Mouse (Mus musculus) midbrain, embryonic 15.5 days (tissue): ENCODE measurements around the gene Clcn1. TPM values are rescaled to one million over a fixed set of nuclear protein-coding genes. Genes with fewer than 3 reads are reported as not detected.

Experiments
- ATAC-seq: fragments of 200-750 bp; cut with Nextera tagmentation; replicated peaks from 2 replicates; pipeline ENCODE4 v1.8.0; 2017; ENCODE audit warnings: moderate TSS enrichment
- H3K27ac ChIP-seq: fragments of 300-500 bp; sonication (generic); 2 replicates; pipeline ENCODE4 v1.5.1; 2015; ENCODE audit warnings: mild to moderate bottlenecking, inconsistent platforms
- H3K27me3 ChIP-seq: fragments of 300-500 bp; sonication (generic); replicated peaks from 2 replicates; pipeline ENCODE4 v1.6.1; 2015; ENCODE audit warnings: inconsistent platforms
- H3K36me3 ChIP-seq: fragments of 300-500 bp; sonication (generic); replicated peaks from 2 replicates; pipeline ENCODE4 v1.6.1; 2015; ENCODE audit warnings: inconsistent platforms
- H3K4me1 ChIP-seq: fragments of 300-500 bp; sonication (generic); 2 replicates; pipeline ENCODE4 v1.6.1; 2015; ENCODE audit warnings: inconsistent platforms
- H3K4me2 ChIP-seq: fragments of 300-500 bp; sonication (generic); 2 replicates; pipeline ENCODE4 v1.6.1; 2015; ENCODE audit warnings: inconsistent platforms, mild to moderate bottlenecking, moderate library complexity
- H3K4me3 ChIP-seq: fragments of 300-500 bp; sonication (generic); 2 replicates; pipeline ENCODE4 v1.5.1; 2015; ENCODE audit warnings: mild to moderate bottlenecking, inconsistent platforms
- H3K9ac ChIP-seq: fragments of 300-500 bp; sonication (generic); 2 replicates; pipeline ENCODE4 v1.6.1; 2015; ENCODE audit warnings: mild to moderate bottlenecking, inconsistent platforms
- H3K9me3 ChIP-seq: fragments of 300-500 bp; sonication (generic); 2 replicates; pipeline ENCODE4 v1.6.1; 2016; ENCODE audit warnings: inconsistent platforms
- WGBS: fragments of 180-500 bp; shearing (Covaris S2); methylation state at CpG from one replicate; pipeline ENCODE4 v1.1.7; 2015; ENCODE audit warnings: mixed read lengths; 5-methylcytosine and 5-hydroxymethylcytosine counted together
- polyA plus RNA-seq: library from polyadenylated mRNA; unstranded; fragments of >200 nt; fragmentation: Nextera tagmentation; extraction: Ambion mirVana; gene quantifications from 2 replicates; pipeline ENCODE4 v1.2.1, GENCODE M21; 2015

Gene Clcn1
- polyA plus RNA-seq, 1 experiment from 2014 or later: 2.6 TPM

DNA sequence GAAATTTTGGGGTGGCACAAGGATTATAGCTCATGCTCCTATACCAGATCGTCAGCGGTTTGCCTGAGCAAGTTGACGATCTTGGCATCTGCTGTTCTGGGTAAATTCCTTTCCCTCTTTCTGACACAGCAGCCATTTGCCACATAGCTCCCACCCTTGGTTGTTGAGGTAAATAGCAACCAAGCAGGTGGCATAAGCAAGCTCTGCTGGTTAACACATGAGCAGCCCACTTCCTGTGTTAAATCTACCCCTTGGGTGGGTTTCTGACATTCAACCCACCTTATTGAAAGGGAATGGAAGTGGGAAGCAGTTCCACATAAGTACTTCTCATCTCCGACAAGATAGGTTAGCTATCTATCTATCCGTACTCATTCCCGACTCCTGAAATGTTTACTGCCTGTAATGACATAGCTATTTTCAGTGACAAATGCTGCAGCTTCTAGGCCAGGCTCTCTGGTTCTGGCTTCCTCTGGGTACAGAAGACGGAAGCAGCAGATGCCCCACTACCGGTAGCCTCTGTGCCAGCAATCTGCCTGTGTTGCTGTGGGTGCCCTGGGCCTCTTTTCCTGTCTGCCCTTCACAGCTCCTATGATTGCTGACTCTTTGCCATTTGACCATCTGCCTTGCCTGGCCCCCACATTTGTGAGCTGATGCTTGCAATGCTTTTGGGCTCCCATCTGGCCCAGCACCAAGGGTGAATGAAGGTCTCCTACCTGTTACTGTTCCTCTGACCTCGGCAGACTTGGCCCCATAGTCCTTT, 57.1 kb downstream of the Clcn1 start:
- ATAC-seq: no peak
- 86% methylated on average over 9 of the region's 9 CpGs for WGBS

DNA sequence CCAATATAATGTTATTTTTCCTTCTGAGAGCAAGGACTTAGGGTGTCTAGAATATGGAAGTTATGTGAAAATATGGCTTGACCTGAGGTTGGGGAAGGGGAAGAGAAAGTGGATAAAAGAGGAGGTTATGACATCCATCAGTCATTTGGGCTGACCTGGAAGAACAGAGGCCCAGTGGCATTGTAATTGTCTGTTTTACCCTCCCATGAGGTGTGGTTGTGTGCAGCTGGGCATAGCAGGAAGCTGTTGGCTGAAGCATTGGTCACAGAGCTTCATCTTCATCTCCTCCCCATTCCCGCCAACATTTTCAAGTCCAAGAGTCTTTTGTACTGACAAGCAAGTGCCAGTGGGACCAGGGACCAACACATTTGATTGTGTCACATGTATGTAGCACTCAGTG, 57.8 kb downstream of the Clcn1 start:
- no peaks in the 10 kb centered on the region for H3K27me3 ChIP-seq
- 82% methylated on average over 1 of the region's 1 CpGs for WGBS
- no peaks in the 10 kb centered on the region for H3K9me3 ChIP-seq
- H3K36me3 ChIP-seq: no peaks in the 10 kb centered on the region
- H3K4me3 ChIP-seq: no peak overlapping the region
- no peak for ATAC-seq
- no peak overlapping the region for H3K9ac ChIP-seq
- H3K27ac ChIP-seq: no peak overlapping the region
- no peak overlapping the region for H3K4me2 ChIP-seq
- peaks cover 8% of the 10 kb centered on the region for H3K4me1 ChIP-seq

More for the DNA sequence above, 57.1 kb downstream of the Clcn1 start:
- Histone ChIP-seq H3K9me3 (no peaks in the 10 kb centered on the region), H3K4me2 (no peak overlapping the region), H3K4me3 (no peak overlapping the region), H3K4me1 (peaks cover 2% of the 10 kb centered on the region), H3K36me3 (no peaks in the 10 kb centered on the region), H3K27ac (no peak overlapping the region), H3K27me3 (no peaks in the 10 kb centered on the region), H3K9ac (no peak overlapping the region)

DNA sequence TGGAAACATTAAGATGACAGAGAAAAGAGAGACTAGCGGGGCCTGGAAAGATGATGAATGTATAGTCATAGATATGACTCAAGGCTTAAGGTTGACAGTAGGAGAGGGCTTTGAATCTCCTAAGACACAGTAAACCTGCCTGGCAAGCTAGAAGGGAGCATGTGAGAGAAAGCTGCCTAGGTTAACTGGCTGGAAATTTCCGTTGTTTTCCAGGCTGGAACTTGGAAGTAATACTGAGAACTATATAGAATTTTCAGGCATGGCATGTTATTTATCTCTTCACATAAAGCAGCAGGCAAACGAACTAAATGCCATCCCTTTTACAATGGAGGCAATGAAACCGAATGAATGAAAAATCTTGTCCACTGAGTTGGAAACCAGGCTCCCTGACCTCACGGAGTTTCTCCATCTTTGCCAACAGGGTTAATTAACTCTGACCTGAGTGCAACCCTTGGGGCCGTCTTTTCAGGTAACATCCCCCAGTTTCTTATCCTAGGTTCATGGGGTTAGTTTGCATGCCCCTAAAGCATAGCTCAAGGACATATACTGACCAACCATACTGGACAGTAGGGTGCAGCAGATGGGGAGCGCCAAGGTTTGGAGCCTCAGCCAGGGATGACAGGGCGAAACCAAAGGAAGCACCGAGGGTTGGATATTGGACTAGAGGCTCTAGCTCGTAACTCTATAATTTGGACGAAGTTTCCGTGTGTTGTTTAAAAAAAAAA, 62.0 kb downstream of the Clcn1 start:
- no peak overlapping the region for H3K9ac ChIP-seq
- WGBS: 38% methylated on average over 12 of the region's 12 CpGs

DNA sequence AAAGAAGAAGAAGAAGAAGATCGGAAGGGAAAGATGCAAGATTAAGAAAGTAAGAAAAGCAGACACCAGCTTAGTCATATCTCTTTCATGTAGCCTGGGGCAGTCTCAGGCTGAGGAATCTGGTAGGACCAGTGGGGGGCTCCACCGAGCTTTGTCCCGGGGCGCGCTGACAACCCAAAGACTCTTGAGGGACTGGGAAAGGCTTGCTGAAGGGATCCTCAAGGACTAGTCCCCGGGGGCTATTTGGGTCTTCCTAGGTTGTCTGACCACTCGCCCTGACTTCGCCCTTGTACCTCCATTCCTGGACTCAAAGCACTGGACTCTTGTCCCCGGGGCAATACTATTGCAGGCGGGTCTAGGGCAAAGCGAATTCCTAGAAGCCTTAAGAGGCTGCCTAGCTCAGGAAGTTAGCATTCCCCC, 62.5 kb downstream of the Clcn1 start:
- under 1% methylated on average over 11 of the region's 11 CpGs for WGBS
- Histone ChIP-seq H3K4me2 (peak overlapping the region; percentile 95), H3K36me3 (no peaks in the 10 kb centered on the region), H3K27ac (peak overlapping the region; percentile 84), H3K4me3 (peak overlapping the region; percentile 72), H3K9me3 (no peaks in the 10 kb centered on the region), H3K9ac (peak overlapping the region; percentile 74), H3K4me1 (peaks cover 35% of the 10 kb centered on the region), H3K27me3 (no peaks in the 10 kb centered on the region)
- peak; percentile 43 for ATAC-seq

More for the DNA sequence above, 62.0 kb downstream of the Clcn1 start:
- H3K36me3 ChIP-seq: no peaks in the 10 kb centered on the region
- H3K4me2 ChIP-seq: peak overlapping the region; percentile 95
- no peak overlapping the region for H3K27ac ChIP-seq
- H3K9me3 ChIP-seq: no peaks in the 10 kb centered on the region
- H3K4me1 ChIP-seq: peaks cover 33% of the 10 kb centered on the region
- no peak for ATAC-seq
- peak overlapping the region; percentile 72 for H3K4me3 ChIP-seq
- no peaks in the 10 kb centered on the region for H3K27me3 ChIP-seq

DNA sequence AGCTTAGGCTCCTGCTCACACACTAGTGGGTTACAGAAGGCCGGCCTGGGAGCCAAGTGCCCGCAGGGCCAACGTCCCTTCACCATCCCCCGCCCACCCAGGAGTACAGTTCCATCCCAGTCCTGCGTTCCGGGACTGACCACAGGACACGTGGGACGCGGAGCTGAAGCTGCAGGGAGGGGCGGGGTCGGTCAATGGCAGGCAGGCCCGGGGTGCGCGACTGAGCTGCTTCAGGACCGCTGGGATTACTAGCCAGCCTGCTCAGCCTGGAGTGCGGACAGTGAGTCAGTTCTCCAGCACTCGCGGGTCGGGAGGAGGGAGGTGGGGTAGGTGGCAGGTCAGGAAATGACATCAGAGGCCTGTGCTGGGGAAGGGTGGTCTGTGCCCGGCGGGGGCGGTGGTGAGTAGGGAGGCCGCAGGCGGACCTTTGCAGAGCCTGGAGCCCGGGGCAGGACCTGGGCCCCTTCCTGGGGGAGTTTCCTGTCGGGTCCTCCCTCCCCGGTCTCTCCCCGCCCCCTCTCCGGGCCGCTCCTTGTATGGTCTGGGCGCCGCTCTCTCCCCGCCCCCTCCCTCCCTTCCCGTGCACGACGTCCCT, 63.0 kb downstream of the Clcn1 start, which contains the start of gene Zyx:
Gene Zyx, plus strand, starts transcription at position 205 of the 595 bp plus-strand sequence.
- peak within 1 kb of the TSS; percentile 95 for H3K4me2 ChIP-seq
- H3K4me1 ChIP-seq: peaks cover 38% of the 10 kb centered on the region
- no peaks in the 10 kb centered on the region for H3K36me3 ChIP-seq
- peak within 1 kb of the TSS; percentile 84 for H3K27ac ChIP-seq
- H3K4me3 ChIP-seq: peak within 1 kb of the TSS; percentile 72
- no peaks in the 10 kb centered on the region for H3K9me3 ChIP-seq
- H3K9ac ChIP-seq: peak within 1 kb of the TSS; percentile 74
- ATAC-seq: peak; percentile 93
- 0% methylated on average over 31 of the region's 36 CpGs for WGBS
- no peaks in the 10 kb centered on the region for H3K27me3 ChIP-seq

DNA sequence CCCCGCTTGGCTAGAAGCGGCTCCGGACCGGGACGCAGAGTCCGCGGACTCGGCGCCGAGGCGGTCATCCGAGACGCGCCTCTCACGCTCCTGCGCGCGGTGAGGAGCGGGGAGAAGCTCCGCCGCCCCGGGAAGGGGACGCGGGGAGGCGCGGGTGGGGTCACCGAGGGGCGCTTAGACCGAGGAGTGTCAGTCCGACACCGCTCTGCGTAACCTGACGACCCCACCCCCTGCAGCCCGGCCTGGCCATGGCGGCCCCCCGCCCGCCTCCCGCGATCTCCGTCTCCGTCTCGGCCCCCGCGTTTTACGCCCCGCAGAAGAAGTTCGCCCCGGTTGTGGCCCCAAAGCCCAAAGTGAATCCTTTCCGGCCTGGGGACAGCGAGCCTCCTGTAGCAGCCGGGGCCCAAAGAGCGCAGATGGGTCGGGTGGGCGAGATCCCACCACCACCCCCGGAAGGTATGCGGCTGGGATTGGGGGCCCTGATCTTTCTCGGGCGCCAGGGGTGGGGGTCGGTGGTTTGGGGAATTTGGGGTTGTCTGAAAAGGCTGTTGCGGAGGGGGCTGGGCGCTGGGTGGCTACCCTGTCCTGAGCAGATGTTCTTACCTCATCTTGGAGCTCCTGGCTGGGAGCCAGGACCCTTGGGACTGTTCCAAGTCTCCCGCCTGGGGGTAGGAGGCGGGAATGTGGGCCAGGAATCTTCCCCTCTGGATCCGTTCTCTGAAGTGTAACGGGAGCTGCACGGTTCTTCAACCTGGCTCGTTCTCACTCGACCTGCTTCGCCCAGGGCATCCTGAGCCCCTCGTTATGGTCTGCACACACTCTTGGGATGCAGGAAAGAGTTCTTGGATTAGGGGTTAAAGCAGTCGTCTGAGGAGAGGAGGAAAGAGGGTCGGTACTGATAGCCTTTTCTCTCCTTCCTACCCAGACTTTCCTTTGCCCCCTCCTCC, 63.8 kb downstream of the Clcn1 start:
- no peaks in the 10 kb centered on the region for H3K36me3 ChIP-seq
- H3K27ac ChIP-seq: peak overlapping the region; percentile 84
- WGBS: under 1% methylated on average over 68 of the region's 72 CpGs
- no peaks in the 10 kb centered on the region for H3K9me3 ChIP-seq
- H3K9ac ChIP-seq: peak overlapping the region; percentile 74
- H3K4me3 ChIP-seq: peak overlapping the region; percentile 72
- peak overlapping the region; percentile 95 for H3K4me2 ChIP-seq
- peaks cover 38% of the 10 kb centered on the region for H3K4me1 ChIP-seq
- H3K27me3 ChIP-seq: no peaks in the 10 kb centered on the region
- peak; percentile 72 for ATAC-seq

DNA sequence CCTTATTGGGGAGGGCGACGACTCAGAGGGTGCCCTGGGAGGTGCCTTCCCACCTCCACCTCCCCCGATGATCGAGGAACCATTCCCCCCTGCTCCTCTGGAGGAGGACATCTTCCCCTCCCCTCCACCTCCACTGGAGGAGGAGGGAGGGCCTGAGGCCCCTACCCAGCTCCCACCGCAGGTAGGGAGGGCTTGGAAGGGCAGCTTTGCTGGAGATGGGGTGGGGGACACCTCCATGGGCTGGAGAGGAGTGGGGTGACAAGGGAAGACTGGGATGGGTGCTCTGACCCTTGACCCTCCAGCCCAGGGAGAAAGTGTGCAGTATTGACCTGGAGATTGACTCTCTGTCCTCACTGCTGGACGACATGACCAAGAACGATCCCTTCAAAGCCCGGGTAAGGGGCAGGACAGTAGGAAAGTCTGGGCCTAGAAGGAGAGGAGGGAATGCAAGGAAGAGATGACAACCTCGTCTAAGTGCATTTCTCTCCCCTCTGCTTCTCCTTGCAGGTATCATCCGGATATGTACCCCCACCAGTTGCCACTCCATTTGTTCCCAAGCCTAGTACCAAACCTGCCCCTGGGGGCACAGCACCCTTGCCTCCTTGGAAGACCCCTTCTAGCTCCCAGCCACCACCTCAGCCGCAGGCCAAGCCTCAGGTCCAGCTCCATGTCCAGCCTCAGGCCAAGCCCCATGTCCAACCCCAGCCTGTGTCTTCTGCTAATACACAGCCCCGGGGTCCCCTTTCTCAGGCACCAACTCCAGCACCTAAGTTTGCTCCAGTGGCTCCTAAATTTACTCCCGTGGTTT, 64.7 kb downstream of the Clcn1 start:
- WGBS: 46% methylated on average over 13 of the region's 13 CpGs
- H3K4me3 ChIP-seq: peak overlapping the region; percentile 72
- no peak overlapping the region for H3K27ac ChIP-seq
- no peaks in the 10 kb centered on the region for H3K9me3 ChIP-seq
- peak overlapping the region; percentile 95 for H3K4me2 ChIP-seq
- H3K36me3 ChIP-seq: no peaks in the 10 kb centered on the region
- no peaks in the 10 kb centered on the region for H3K27me3 ChIP-seq
- peak overlapping the region; percentile 74 for H3K9ac ChIP-seq
- ATAC-seq: no peak
- H3K4me1 ChIP-seq: peaks cover 38% of the 10 kb centered on the region

DNA sequence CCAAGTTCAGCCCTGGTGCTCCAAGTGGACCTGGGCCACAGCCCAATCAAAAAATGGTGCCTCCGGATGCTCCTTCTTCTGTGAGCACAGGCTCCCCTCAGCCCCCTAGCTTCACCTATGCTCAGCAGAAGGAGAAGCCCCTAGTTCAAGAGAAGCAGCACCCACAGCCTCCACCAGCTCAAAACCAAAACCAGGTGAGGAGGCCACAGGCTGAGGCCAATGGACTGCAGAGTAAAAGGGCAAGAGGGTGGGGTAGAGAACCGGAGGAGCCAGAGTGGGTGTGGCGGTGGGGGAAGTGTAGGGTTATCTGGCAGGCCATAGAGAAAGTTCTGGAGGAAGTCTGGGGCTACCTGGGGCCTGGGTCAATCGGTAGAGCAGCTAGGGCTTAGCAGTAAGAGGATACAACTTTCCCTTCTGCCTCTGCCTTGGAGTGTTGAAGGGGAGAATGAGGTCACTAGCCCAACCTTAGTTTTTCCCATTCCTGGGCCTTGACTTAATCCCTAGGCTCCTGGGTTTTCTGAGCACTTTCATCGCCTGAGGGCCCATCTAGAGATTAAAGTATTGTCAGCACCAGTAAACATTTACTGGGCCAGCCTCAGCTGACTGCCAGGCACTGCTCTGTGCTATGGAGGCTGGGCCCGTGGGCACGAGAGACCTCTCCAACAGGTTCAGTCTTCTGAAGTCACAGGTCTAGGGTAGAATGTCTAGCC, 65.4 kb downstream of the Clcn1 start:
- no peak for ATAC-seq
- Histone ChIP-seq H3K4me1 (peaks cover 38% of the 10 kb centered on the region), H3K27me3 (no peaks in the 10 kb centered on the region), H3K4me2 (peak overlapping the region; percentile 95), H3K36me3 (no peaks in the 10 kb centered on the region; the same call in 1 of the 2 replicates), H3K27ac (no peak overlapping the region), H3K4me3 (no peak overlapping the region), H3K9me3 (no peaks in the 10 kb centered on the region), H3K9ac (no peak overlapping the region)
- WGBS: 82% methylated on average over 7 of the region's 7 CpGs

DNA sequence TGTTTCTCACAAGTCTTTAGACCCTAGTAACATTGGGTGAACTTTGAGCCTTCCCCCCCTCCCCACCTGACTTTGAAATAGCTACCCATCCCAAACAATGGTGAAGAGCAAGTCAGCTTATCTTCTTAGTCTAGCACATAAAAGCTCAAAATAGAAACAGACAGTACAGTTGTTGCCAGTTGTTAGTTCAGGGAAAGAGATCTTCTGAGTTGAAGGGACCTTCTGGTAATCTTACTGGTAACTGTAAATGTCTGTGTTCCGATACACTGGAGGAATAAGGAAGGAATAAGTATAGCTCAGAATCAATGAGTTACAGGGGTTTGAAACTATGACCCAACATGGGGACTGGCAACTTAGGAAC, 66.0 kb downstream of the Clcn1 start:
- H3K4me3 ChIP-seq: no peak overlapping the region
- ATAC-seq: no peak
- H3K4me2 ChIP-seq: 0 out of 2 replicates have a peak overlapping the region, but pooled peaks have one; percentile 95
- no peaks in the 10 kb centered on the region for H3K9me3 ChIP-seq
- no peak overlapping the region for H3K9ac ChIP-seq
- H3K4me1 ChIP-seq: peaks cover 38% of the 10 kb centered on the region
- H3K36me3 ChIP-seq: peaks cover under 1% of the 10 kb centered on the region; the same call in 1 of the 2 replicates
- 92% methylated on average over 1 of the region's 1 CpGs for WGBS
- H3K27me3 ChIP-seq: no peaks in the 10 kb centered on the region
- H3K27ac ChIP-seq: no peak overlapping the region

DNA sequence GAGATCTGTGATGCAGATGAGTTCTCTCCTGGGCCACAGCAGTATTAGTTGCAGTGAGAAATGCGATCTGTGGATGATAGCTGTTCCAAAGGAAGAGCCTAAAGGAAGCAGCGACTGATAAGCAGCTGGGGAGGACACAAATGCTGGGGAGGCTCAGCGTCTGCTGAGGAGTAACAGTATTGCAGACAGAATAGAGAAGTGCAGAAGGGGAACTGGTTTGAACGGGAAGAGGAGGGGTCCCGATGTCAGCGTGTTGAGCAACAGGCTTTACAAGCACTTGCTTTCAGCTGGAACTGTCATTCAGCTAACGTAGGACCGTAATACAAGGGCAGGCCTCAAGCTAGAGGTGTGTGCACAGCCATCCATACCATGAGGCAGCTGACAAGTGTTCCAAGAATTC, 66.7 kb downstream of the Clcn1 start:
- no peak overlapping the region for H3K4me2 ChIP-seq
- H3K36me3 ChIP-seq: peaks cover 7% of the 10 kb centered on the region
- H3K9me3 ChIP-seq: no peaks in the 10 kb centered on the region
- 82% methylated on average over 8 of the region's 8 CpGs for WGBS
- H3K4me3 ChIP-seq: no peak overlapping the region
- no peaks in the 10 kb centered on the region for H3K27me3 ChIP-seq
- ATAC-seq: no peak
- H3K27ac ChIP-seq: no peak overlapping the region
- no peak overlapping the region for H3K9ac ChIP-seq
- peaks cover 38% of the 10 kb centered on the region for H3K4me1 ChIP-seq
